Mouse (Mus musculus) spleen, adult 2 months (tissue): Measurements from ENCODE around the gene Map2k6.

ENCODE experiments used
- CTCF ChIP-seq: fragments of 200-500 bp; IDR thresholded peaks from 2 replicates; pipeline ENCODE4 v1.5.1; 2011; ENCODE audit warnings: mild to moderate bottlenecking, inconsistent platforms; ENCODE audit not compliant: insufficient read depth, insufficient read length, insufficient replicate concordance; ENCODE audit errors: extremely low read depth
- POLR2A ChIP-seq: fragments of 200-500 bp; IDR thresholded peaks from 2 replicates; pipeline ENCODE4 v1.6.1; 2011; ENCODE audit warnings: low read depth, low read length, inconsistent platforms

DNA sequence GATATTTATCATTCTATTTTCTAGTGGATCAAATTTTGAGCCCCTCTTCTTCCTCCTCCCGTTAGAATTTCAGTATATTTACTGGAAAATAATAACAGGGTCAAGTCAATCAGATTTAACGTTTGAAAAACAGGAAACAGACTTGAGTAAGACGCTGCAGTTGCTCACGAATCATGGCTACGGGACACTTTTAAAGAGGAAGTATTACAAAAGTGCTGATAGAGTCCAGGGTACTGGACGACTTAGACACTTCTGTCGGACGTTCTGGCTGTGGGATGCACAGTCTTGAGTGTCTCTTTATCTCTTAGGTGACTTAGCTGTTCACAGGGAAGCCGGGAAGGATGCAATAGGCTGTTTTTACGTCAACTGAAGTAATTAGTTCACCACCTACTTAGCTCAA lies 139.3 kb downstream of the Map2k6 start:
- TF ChIP-seq POLR2A (no peak), CTCF (no peak)
